Mouse (Mus musculus): ENCODE measurements around the gene H6pd. TPM values are rescaled to one million over a fixed set of nuclear protein-coding genes. Genes with fewer than 3 reads are reported as not detected.

H6pd gene
- 14.9 and 15.2 TPM in 2 replicates for polyA plus RNA-seq (2015; fragmentation: Nextera tagmentation; extraction: Ambion mirVana)

GRCm38 (mm10) chr4:150008853-150009586 is at the start of gene H6pd:
Gene H6pd (minus strand): TSS chr4:150009023.
- H3K36me3 ChIP-seq (ENCODE audit: control insufficient read depth, insufficient read depth, low read length): no peaks in the 10 kb centered on the region
- peak within 1 kb of the TSS; percentile 96 for H3K27ac ChIP-seq (ENCODE audit: low read length)
- 4% methylated on average over 52 of the region's 52 CpGs for WGBS
- H3K9me3 ChIP-seq (replicated peaks; ENCODE audit: control insufficient read depth, low read length): no peaks in the 10 kb centered on the region
- H3K27me3 ChIP-seq (ENCODE audit: control insufficient read depth, insufficient read depth, low read length): no peaks in the 10 kb centered on the region
- H3K4me2 ChIP-seq (ENCODE audit: low read depth, low read length): peak within 1 kb of the TSS; percentile 81
- H3K9ac ChIP-seq (ENCODE audit: low read length): peak within 1 kb of the TSS; percentile 97
- H3K4me3 ChIP-seq (replicated peaks; ENCODE audit: low read length): peak within 1 kb of the TSS; percentile 78
- H3K4me1 ChIP-seq (ENCODE audit: control insufficient read depth, insufficient read depth, low read length): peaks cover 27% of the 10 kb centered on the region
- peak; percentile 89 for ATAC-seq (ENCODE audit: insufficient read depth, low FRiP score)

GRCm38 (mm10) chr4:150057722-150058121 is 48.9 kb upstream of the H6pd start:
- Histone ChIP-seq H3K4me1 (ENCODE audit: control insufficient read depth, insufficient read depth, low read length) (peaks cover 18% of the 10 kb centered on the region), H3K27ac (ENCODE audit: low read length) (no peak overlapping the region), H3K9ac (ENCODE audit: low read length) (no peak overlapping the region), H3K36me3 (ENCODE audit: control insufficient read depth, insufficient read depth, low read length) (no peaks in the 10 kb centered on the region), H3K9me3 (replicated peaks; ENCODE audit: control insufficient read depth, low read length) (no peaks in the 10 kb centered on the region), H3K27me3 (ENCODE audit: control insufficient read depth, insufficient read depth, low read length) (no peaks in the 10 kb centered on the region), H3K4me3 (replicated peaks; ENCODE audit: low read length) (no peak overlapping the region), H3K4me2 (ENCODE audit: low read depth, low read length) (no peak overlapping the region)
- ATAC-seq (ENCODE audit: insufficient read depth, low FRiP score): no peak
- 94% methylated on average over 12 of the region's 12 CpGs for WGBS

GRCm38 (mm10) chr4:150056171-150056570 is 47.3 kb upstream of the H6pd start:
- ATAC-seq (ENCODE audit: insufficient read depth, low FRiP score): no peak
- H3K4me2 ChIP-seq (ENCODE audit: low read depth, low read length): no peak overlapping the region
- no peaks in the 10 kb centered on the region for H3K9me3 ChIP-seq (replicated peaks; ENCODE audit: control insufficient read depth, low read length)
- no peak overlapping the region for H3K27ac ChIP-seq (ENCODE audit: low read length)
- no peaks in the 10 kb centered on the region for H3K36me3 ChIP-seq (ENCODE audit: control insufficient read depth, insufficient read depth, low read length)
- no peaks in the 10 kb centered on the region for H3K27me3 ChIP-seq (ENCODE audit: control insufficient read depth, insufficient read depth, low read length)
- H3K9ac ChIP-seq (ENCODE audit: low read length): no peak overlapping the region
- 81% methylated on average over 7 of the region's 7 CpGs for WGBS
- H3K4me3 ChIP-seq (replicated peaks; ENCODE audit: low read length): no peak overlapping the region
- peaks cover 11% of the 10 kb centered on the region for H3K4me1 ChIP-seq (ENCODE audit: control insufficient read depth, insufficient read depth, low read length)

DNA sequence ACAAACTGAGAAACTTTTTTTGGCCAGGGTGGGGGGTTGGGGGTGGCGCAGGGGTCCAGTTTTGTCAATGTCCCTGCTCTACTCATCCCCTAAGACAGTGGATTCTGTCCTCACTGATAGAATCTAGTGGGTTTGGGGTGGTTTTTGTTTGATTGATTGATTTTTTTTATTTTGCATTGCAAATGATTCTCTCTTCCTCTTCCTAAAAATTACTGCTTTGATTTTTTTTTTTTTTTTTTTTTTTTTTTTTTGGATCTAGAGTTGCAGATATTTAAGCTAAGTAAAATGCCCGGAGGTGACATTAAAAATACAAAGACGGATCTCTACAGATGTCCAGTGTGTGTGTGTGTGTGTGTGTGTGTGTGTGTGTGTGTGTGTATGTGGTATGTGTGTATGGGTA is 43.6 kb upstream of the H6pd start:
- no peak for ATAC-seq (ENCODE audit: insufficient read depth, low FRiP score)
- H3K9me3 ChIP-seq (replicated peaks; ENCODE audit: control insufficient read depth, low read length): no peaks in the 10 kb centered on the region
- no peaks in the 10 kb centered on the region; the same call in 1 of the 2 replicates for H3K27me3 ChIP-seq (ENCODE audit: control insufficient read depth, insufficient read depth, low read length)
- peaks cover 9% of the 10 kb centered on the region; the same call in 1 of the 2 replicates for H3K4me1 ChIP-seq (ENCODE audit: control insufficient read depth, insufficient read depth, low read length)
- H3K9ac ChIP-seq (ENCODE audit: low read length): no peak overlapping the region
- no peak overlapping the region for H3K4me3 ChIP-seq (replicated peaks; ENCODE audit: low read length)
- H3K36me3 ChIP-seq (ENCODE audit: control insufficient read depth, insufficient read depth, low read length): no peaks in the 10 kb centered on the region
- 93% methylated on average over 3 of the region's 3 CpGs for WGBS
- no peak overlapping the region for H3K4me2 ChIP-seq (ENCODE audit: low read depth, low read length)
- H3K27ac ChIP-seq (ENCODE audit: low read length): no peak overlapping the region

- H3K36me3 ChIP-seq (ENCODE audit: control insufficient read depth, insufficient read depth, low read length): no peaks in the 10 kb centered on the region
- no peak overlapping the region for H3K27ac ChIP-seq (ENCODE audit: low read length)
- H3K9ac ChIP-seq (ENCODE audit: low read length): no peak overlapping the region
- H3K4me2 ChIP-seq (ENCODE audit: low read depth, low read length): no peak overlapping the region
- 75% methylated on average over 8 of the region's 8 CpGs for WGBS
- no peaks in the 10 kb centered on the region for H3K9me3 ChIP-seq (replicated peaks; ENCODE audit: control insufficient read depth, low read length)
- H3K27me3 ChIP-seq (ENCODE audit: control insufficient read depth, insufficient read depth, low read length): no peaks in the 10 kb centered on the region; the same call in 1 of the 2 replicates
- no peak overlapping the region for H3K4me3 ChIP-seq (replicated peaks; ENCODE audit: low read length)
- ATAC-seq (ENCODE audit: insufficient read depth, low FRiP score): no peak
- peaks cover 9% of the 10 kb centered on the region; the same call in 1 of the 2 replicates for H3K4me1 ChIP-seq (ENCODE audit: control insufficient read depth, insufficient read depth, low read length)
Observed at GRCm38 (mm10) chr4:150051514-150051913, 42.7 kb upstream of the H6pd start.

DNA sequence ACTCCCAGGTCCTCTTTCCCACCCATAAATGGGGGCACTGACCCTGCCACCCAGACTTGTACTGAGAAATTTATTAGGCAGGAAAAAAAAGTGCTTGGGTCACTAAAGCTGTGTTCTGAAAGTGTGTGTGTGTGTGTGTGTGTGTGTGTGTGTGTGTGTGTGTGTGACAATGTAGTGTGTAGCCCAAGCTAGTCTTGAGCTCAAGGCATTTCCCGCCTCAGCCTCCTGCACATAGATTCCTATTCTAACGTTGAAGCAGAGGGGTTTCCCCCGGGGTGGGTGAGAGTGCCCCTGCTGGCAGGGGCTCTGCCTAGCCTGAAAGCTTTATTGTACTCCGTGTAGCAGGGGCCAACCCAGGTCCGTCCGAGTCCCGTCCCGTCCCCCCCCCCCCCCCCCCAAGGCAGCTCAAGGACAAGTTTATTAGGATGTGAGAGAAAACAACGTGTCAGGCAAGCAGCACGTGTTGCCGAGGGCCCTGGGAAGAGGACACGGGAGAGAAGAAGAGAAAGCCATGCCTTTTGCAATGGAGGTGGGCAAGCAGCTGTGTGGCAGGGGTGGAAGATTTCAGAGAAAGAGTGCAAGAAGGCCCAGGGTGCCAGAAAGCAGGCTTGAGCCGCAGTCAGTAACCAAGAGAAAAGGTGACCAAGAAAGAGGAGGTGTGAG is 40.9 kb upstream of the H6pd start:
- Histone ChIP-seq H3K4me1 (ENCODE audit: control insufficient read depth, insufficient read depth, low read length) (peaks cover 9% of the 10 kb centered on the region; the same call in 1 of the 2 replicates), H3K4me3 (replicated peaks; ENCODE audit: low read length) (peak overlapping the region; percentile 62), H3K27me3 (ENCODE audit: control insufficient read depth, insufficient read depth, low read length) (no peaks in the 10 kb centered on the region; the same call in 1 of the 2 replicates), H3K4me2 (ENCODE audit: low read depth, low read length) (peak overlapping the region; percentile 83), H3K9me3 (replicated peaks; ENCODE audit: control insufficient read depth, low read length) (no peaks in the 10 kb centered on the region), H3K9ac (ENCODE audit: low read length) (peak overlapping the region; percentile 76), H3K27ac (ENCODE audit: low read length) (no peak overlapping the region), H3K36me3 (ENCODE audit: control insufficient read depth, insufficient read depth, low read length) (no peaks in the 10 kb centered on the region)
- ATAC-seq (ENCODE audit: insufficient read depth, low FRiP score): no peak
- 30% methylated on average over 13 of the region's 13 CpGs for WGBS

GRCm38 (mm10) chr4:150049157-150049513 is 40.3 kb upstream of the H6pd start:
- peak overlapping the region; percentile 62 for H3K4me3 ChIP-seq (replicated peaks; ENCODE audit: low read length)
- no peak overlapping the region for H3K27ac ChIP-seq (ENCODE audit: low read length)
- peak overlapping the region; percentile 83 for H3K4me2 ChIP-seq (ENCODE audit: low read depth, low read length)
- 19% methylated on average over 15 of the region's 15 CpGs for WGBS
- no peaks in the 10 kb centered on the region; the same call in 1 of the 2 replicates for H3K27me3 ChIP-seq (ENCODE audit: control insufficient read depth, insufficient read depth, low read length)
- ATAC-seq (ENCODE audit: insufficient read depth, low FRiP score): no peak
- H3K4me1 ChIP-seq (ENCODE audit: control insufficient read depth, insufficient read depth, low read length): peaks cover 9% of the 10 kb centered on the region; the same call in 1 of the 2 replicates
- peak overlapping the region; percentile 76 for H3K9ac ChIP-seq (ENCODE audit: low read length)
- H3K9me3 ChIP-seq (replicated peaks; ENCODE audit: control insufficient read depth, low read length): no peaks in the 10 kb centered on the region
- no peaks in the 10 kb centered on the region for H3K36me3 ChIP-seq (ENCODE audit: control insufficient read depth, insufficient read depth, low read length)

DNA sequence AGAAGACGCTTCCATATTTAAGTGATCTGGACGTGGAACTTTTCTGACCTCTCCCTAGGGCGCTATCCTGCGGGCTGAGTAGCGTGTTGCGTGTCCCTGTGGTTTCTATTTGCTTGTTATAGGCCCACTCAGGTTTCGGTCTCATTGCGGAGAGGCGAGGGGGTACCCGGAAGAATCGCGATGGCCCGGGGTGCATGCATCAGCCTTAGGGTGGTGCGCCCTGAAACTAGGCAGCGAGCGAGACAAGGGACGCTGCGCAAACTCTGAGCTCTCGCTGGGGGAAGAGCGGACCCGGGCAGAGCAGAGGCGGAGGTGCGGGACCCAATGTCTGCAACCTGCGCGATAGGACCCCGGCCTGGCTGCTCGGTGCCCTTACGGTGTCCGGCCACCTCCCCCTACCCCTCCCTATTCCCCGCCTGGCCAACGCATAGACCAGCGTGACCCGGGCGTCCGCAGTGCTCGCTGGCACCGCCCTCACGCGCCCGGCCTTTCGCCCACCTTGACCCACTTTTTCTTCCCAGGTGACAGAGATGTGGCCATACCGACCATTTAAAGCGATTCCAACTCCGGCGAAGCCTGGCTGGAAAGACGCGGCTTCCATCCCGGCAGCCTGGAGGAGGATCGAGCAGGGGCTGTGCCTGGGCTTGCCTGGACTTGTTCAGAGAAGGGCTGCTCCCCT is 39.8 kb upstream of the H6pd start:
- WGBS: 1% methylated on average over 49 of the region's 49 CpGs
- peak overlapping the region; percentile 83 for H3K4me2 ChIP-seq (ENCODE audit: low read depth, low read length)
- H3K36me3 ChIP-seq (ENCODE audit: control insufficient read depth, insufficient read depth, low read length): no peaks in the 10 kb centered on the region
- peak overlapping the region; percentile 29; the same call in 1 of the 2 replicates for H3K27ac ChIP-seq (ENCODE audit: low read length)
- no peaks in the 10 kb centered on the region; the same call in 1 of the 2 replicates for H3K27me3 ChIP-seq (ENCODE audit: control insufficient read depth, insufficient read depth, low read length)
- peak overlapping the region; percentile 76 for H3K9ac ChIP-seq (ENCODE audit: low read length)
- H3K9me3 ChIP-seq (replicated peaks; ENCODE audit: control insufficient read depth, low read length): no peaks in the 10 kb centered on the region
- peaks cover 9% of the 10 kb centered on the region; the same call in 1 of the 2 replicates for H3K4me1 ChIP-seq (ENCODE audit: control insufficient read depth, insufficient read depth, low read length)
- peak; percentile 35; the same call in 1 of the 2 replicates for ATAC-seq (ENCODE audit: insufficient read depth, low FRiP score)
- peak overlapping the region; percentile 62 for H3K4me3 ChIP-seq (replicated peaks; ENCODE audit: low read length)

Data from stomach, embryonic 16.5 days (tissue).